Mouse (Mus musculus) lung, embryonic 14.5 days (tissue): ENCODE measurements at regions not wholly inside any gene's neighbourhood (a gene's known extent, or its start where the extent isn't known, plus 50 kb on each side); places are given as distances from the start of the nearest gene placed in this dataset.

Experiments
- ATAC-seq: fragments of 200-750 bp; cut with Nextera tagmentation; 2 replicates; pipeline ENCODE4 v1.8.0; 2017; ENCODE audit warnings: mild to moderate bottlenecking, moderate TSS enrichment, moderate library complexity; ENCODE audit not compliant: insufficient read depth
- DNase-seq: peaks from one replicate; pipeline ENCODE4 v3.0.0-alpha.2; 2015
- H3K27ac ChIP-seq: fragments of 300-500 bp; sonication (generic); 2 replicates; pipeline ENCODE4 v1.5.1; 2014; ENCODE audit warnings: low read depth, mild to moderate bottlenecking, moderate library complexity
- H3K27me3 ChIP-seq: fragments of 300-500 bp; sonication (generic); 2 replicates; pipeline ENCODE4 v1.6.1; 2014; ENCODE audit warnings: low read length, control low read depth; ENCODE audit not compliant: insufficient read depth
- H3K36me3 ChIP-seq: fragments of 300-500 bp; sonication (generic); 2 replicates; pipeline ENCODE4 v1.6.1; 2014; ENCODE audit warnings: control low read depth; ENCODE audit not compliant: insufficient read depth
- H3K4me1 ChIP-seq: fragments of 300-500 bp; sonication (generic); 2 replicates; pipeline ENCODE4 v1.6.1; 2014; ENCODE audit warnings: antibody characterized with exemption, control low read depth; ENCODE audit not compliant: insufficient read depth
- H3K4me2 ChIP-seq: fragments of 300-500 bp; sonication (generic); 2 replicates; pipeline ENCODE4 v1.6.1; 2014; ENCODE audit warnings: mild to moderate bottlenecking
- H3K4me3 ChIP-seq: fragments of 300-500 bp; sonication (generic); 2 replicates; pipeline ENCODE4 v1.5.1; 2014; ENCODE audit warnings: low read depth, low read length
- H3K9ac ChIP-seq: fragments of 300-500 bp; sonication (generic); 2 replicates; pipeline ENCODE4 v1.6.1; 2014
- H3K9me3 ChIP-seq: fragments of 300-500 bp; sonication (generic); 2 replicates; pipeline ENCODE4 v1.6.1; 2016; ENCODE audit warnings: low read depth, low read length, control low read depth
- CTCF ChIP-seq: IDR thresholded peaks from 2 replicates; pipeline ENCODE4 v1.5.1; 2016; ENCODE audit warnings: antibody characterized with exemption, low read depth
- WGBS: fragments of 180-500 bp; shearing (Covaris S2); extraction: QIAGEN DNeasy Blood & Tissue Kit; methylation state at CpG from one replicate; pipeline ENCODE4 v1.1.7; 2014; 5-methylcytosine and 5-hydroxymethylcytosine counted together

- DNase-seq (no peak), ATAC-seq (no peak)
- no peak overlapping the region for H3K4me2 ChIP-seq
- H3K4me3 ChIP-seq = no peak overlapping the region
- no peaks in the 10 kb centered on the region for H3K4me1 ChIP-seq
- no peaks in the 10 kb centered on the region for H3K27me3 ChIP-seq
- H3K9ac ChIP-seq = no peak overlapping the region
- TF ChIP-seq CTCF = no peak
- H3K27ac ChIP-seq = no peak overlapping the region
- no peaks in the 10 kb centered on the region for H3K36me3 ChIP-seq
- H3K9me3 ChIP-seq = no peaks in the 10 kb centered on the region
These were observed 174.7 kb upstream of the Marcks start for GRCm38 (mm10) chr10:37313461-37313860.

- Histone ChIP-seq H3K36me3 (no peaks in the 10 kb centered on the region), H3K27ac (no peak overlapping the region), H3K4me2 (no peak overlapping the region), H3K9me3 (no peaks in the 10 kb centered on the region), H3K4me3 (no peak overlapping the region), H3K4me1 (no peaks in the 10 kb centered on the region), H3K9ac (no peak overlapping the region), H3K27me3 (no peaks in the 10 kb centered on the region)
- DNase-seq = no peak
- ATAC-seq = no peak
- 87% methylated on average over 2 of the region's 2 CpGs for WGBS
- no peak for TF ChIP-seq CTCF
These were observed 171.7 kb upstream of the Marcks start for GRCm38 (mm10) chr10:37310266-37310945.

GRCm38 (mm10) chr10:37304656-37305055 lies 165.9 kb upstream of the Marcks start:
- Histone ChIP-seq H3K27ac (no peak overlapping the region), H3K4me3 (no peak overlapping the region), H3K4me2 (no peak overlapping the region), H3K9ac (no peak overlapping the region), H3K36me3 (no peaks in the 10 kb centered on the region), H3K27me3 (no peaks in the 10 kb centered on the region), H3K9me3 (no peaks in the 10 kb centered on the region), H3K4me1 (no peaks in the 10 kb centered on the region)
- 31% methylated on average over 2 of the region's 2 CpGs for WGBS
- no peak for ATAC-seq
- DNase-seq = no peak
- TF ChIP-seq CTCF = no peak

GRCm38 (mm10) chr10:37300181-37300889 lies 161.6 kb upstream of the Marcks start:
- 63% methylated on average over 5 of the region's 5 CpGs for WGBS
- H3K4me2 ChIP-seq = no peak overlapping the region
- no peaks in the 10 kb centered on the region for H3K9me3 ChIP-seq
- no peak overlapping the region for H3K27ac ChIP-seq
- no peak overlapping the region for H3K9ac ChIP-seq
- no peak for DNase-seq
- no peaks in the 10 kb centered on the region for H3K27me3 ChIP-seq
- H3K36me3 ChIP-seq = no peaks in the 10 kb centered on the region
- no peaks in the 10 kb centered on the region for H3K4me1 ChIP-seq
- no peak for TF ChIP-seq CTCF
- ATAC-seq = no peak
- H3K4me3 ChIP-seq = no peak overlapping the region

DNA sequence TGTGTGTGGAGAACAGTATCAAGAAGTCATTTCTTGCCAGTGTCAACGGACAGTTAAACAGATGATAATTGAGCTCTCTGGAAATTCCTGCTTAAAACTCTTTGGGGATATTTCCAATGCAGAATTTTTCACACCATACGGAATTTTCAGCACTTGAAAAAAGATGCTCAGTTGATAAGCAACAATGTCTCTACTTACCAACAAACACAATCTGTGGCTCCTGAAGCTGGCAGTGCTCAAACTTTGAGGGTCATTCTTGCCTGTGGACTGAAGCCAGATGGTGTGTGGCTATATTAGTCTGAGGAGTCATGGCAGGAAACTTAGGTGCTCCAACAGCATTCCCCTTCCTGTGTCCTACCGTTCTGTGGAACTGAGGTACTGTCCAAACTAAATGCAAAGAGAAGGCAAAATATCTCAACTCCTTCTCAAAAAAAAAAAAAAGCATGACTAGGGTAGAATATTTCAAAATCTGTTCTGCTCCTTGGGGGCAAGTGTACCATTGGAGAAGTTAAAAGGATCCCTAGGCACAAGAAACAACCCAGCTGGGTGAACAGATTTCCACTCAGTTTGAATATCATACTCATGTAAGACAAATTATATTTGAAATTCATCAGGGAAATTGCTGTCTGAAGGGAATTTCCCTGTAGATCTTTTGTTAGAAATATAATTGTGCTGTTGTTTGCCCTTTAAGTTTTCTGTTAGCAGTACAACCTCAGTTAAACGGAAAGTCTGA lies 160.1 kb upstream of the Marcks start:
- no peak overlapping the region for H3K4me3 ChIP-seq
- H3K9me3 ChIP-seq = no peaks in the 10 kb centered on the region
- H3K4me2 ChIP-seq = no peak overlapping the region
- no peak overlapping the region for H3K27ac ChIP-seq
- DNase-seq (no peak), ATAC-seq (no peak)
- H3K9ac ChIP-seq = no peak overlapping the region
- WGBS = 68% methylated on average over 4 of the region's 4 CpGs
- TF ChIP-seq CTCF = no peak
- H3K4me1 ChIP-seq = no peaks in the 10 kb centered on the region
- no peaks in the 10 kb centered on the region for H3K27me3 ChIP-seq
- H3K36me3 ChIP-seq = no peaks in the 10 kb centered on the region

- no peak overlapping the region for H3K9ac ChIP-seq
- H3K4me2 ChIP-seq = no peak overlapping the region
- DNase-seq (no peak), ATAC-seq (no peak)
- no peaks in the 10 kb centered on the region for H3K36me3 ChIP-seq
- H3K27ac ChIP-seq = no peak overlapping the region
- H3K4me3 ChIP-seq = no peak overlapping the region
- H3K4me1 ChIP-seq = no peaks in the 10 kb centered on the region
- H3K9me3 ChIP-seq = no peaks in the 10 kb centered on the region
- no peaks in the 10 kb centered on the region for H3K27me3 ChIP-seq
- TF ChIP-seq CTCF = no peak
These were observed 155.5 kb upstream of the Marcks start for GRCm38 (mm10) chr10:37294231-37294630.

DNA sequence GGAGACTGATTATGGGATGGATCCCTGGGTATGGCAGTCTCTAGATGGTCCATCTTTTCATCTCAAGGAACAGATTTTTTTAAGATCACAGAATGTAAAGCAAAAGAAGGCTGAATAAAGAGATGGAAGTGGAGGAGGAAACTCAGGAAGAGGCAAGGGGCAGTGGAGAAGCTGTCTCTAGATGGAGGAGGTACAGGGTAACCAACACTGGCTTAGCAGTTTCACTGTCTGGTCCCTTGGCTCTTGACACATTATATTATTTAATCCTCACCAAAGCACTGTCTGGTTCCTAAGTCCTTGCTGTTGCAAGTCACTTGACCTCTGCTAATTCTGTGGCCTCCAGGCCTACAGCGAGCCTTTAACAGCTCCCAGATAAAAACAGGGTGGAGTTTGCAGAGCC lies 154.6 kb upstream of the Marcks start:
- Histone ChIP-seq H3K27me3 (no peaks in the 10 kb centered on the region), H3K9ac (no peak overlapping the region), H3K4me3 (no peak overlapping the region), H3K4me1 (no peaks in the 10 kb centered on the region), H3K4me2 (no peak overlapping the region), H3K9me3 (no peaks in the 10 kb centered on the region), H3K27ac (no peak overlapping the region), H3K36me3 (no peaks in the 10 kb centered on the region)
- DNase-seq (no peak), ATAC-seq (no peak)
- WGBS = 55% methylated on average over 1 of the region's 1 CpGs
- no peak for TF ChIP-seq CTCF
